Comparison of ENCODE assay signal across 24 mouse cellular contexts in the genomic region with DNA sequence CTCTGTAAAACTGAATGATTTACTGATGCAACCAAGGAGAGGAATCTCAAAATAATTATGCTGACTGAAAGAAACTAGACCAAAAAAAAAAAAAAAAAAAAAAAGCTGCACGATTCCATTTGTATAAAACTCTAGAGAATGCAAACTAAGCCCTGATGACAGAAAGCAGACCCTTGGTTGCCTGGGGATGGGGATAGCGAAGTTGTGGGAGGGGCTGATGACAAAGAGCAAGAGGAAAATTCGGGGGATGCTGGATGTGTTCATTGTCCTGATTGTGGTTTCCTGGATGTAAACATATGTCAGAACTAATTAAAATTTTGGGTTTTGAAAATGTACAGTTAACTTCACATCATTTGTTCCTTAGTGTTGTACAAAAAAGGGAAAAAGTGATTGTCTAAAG.
"Had no signal": no experiment of that assay in that cellular context is flagged by ENCODE, and none has a peak within 500 bp of the region (broad histone marks: within the 10 kb centered on the region; RNA-seq: fewer than 3 reads in every experiment).

No protein-coding gene starts in this region.

- H3K36me3 ChIP-seq: limb, embryonic 12.5 days; limb, embryonic 15.5 days; midbrain, embryonic 12.5 days; midbrain, embryonic 15.5 days; neural tube, embryonic 12.5 days; neural tube, embryonic 15.5 days had no signal

- H3K4me2 ChIP-seq: limb, embryonic 12.5 days; limb, embryonic 15.5 days; liver, embryonic 11.5 days; lung, embryonic 14.5 days; midbrain, embryonic 12.5 days; midbrain, embryonic 15.5 days; neural tube, embryonic 12.5 days; neural tube, embryonic 15.5 days had no signal

- H3K9ac ChIP-seq: limb, embryonic 12.5 days; limb, embryonic 15.5 days; liver, embryonic 14.5 days; liver, postnatal 0 days; lung, embryonic 14.5 days; midbrain, embryonic 12.5 days; midbrain, embryonic 15.5 days; neural tube, embryonic 12.5 days; neural tube, embryonic 15.5 days had no signal

- H3K27me3 ChIP-seq: limb, embryonic 12.5 days; limb, embryonic 15.5 days; midbrain, embryonic 12.5 days; midbrain, embryonic 15.5 days; neural tube, embryonic 12.5 days; neural tube, embryonic 15.5 days had no signal

- H3K27ac ChIP-seq: limb, embryonic 12.5 days; limb, embryonic 15.5 days; liver, embryonic 14.5 days; macrophage; midbrain, embryonic 12.5 days; midbrain, embryonic 15.5 days; neural tube, embryonic 12.5 days; neural tube, embryonic 15.5 days; stomach, postnatal 0 days had no signal

- DNase-seq: kidney, postnatal 14 days; kidney, postnatal 4 days; layer of hippocampus, adult 9-11 months; layer of hippocampus, postnatal 36 days; left cerebral cortex, postnatal 4 days; liver, postnatal 0 days; lung, embryonic 14.5 days; right cerebral cortex, adult 18-20 months; right cerebral cortex, postnatal 14 days; right cerebral cortex, postnatal 4 days; thymus, adult 2 months; thymus, postnatal 14 days; thymus, postnatal 4 days had no signal

- H3K4me3 ChIP-seq: limb, embryonic 12.5 days; limb, embryonic 15.5 days; midbrain, embryonic 12.5 days; midbrain, embryonic 15.5 days; neural tube, embryonic 12.5 days; neural tube, embryonic 15.5 days had no signal

- H3K4me1 ChIP-seq: limb, embryonic 12.5 days; limb, embryonic 15.5 days; neural tube, embryonic 12.5 days; neural tube, embryonic 15.5 days had no signal

- ATAC-seq: liver, postnatal 0 days; lung, postnatal 0 days; midbrain, embryonic 15.5 days had no signal

- H3K9me3 ChIP-seq: limb, embryonic 12.5 days; limb, embryonic 15.5 days; midbrain, embryonic 12.5 days; midbrain, embryonic 15.5 days; neural tube, embryonic 12.5 days; neural tube, embryonic 15.5 days had no signal
